In the genomic region with DNA sequence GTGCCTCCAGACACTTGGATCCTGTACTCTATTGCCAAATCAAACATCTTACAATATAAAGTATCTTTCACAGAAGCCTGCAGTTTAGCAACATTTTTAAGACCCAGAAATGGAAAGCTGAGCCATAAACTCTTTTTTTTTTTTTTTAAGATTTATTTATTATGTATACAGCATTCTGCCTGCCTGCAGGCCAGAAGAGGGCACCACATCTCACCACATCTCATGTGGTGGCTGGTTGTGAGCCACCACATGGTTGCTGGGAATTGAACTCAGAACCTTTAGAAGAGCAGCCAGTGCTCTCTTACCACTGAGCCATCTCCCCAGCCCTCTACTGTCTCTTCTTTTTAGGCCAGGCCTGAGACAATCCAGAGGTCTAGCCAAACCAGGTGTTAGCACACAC, we compare ENCODE assay signal across 14 mouse cellular contexts. TPM values are rescaled to one million over a fixed set of nuclear protein-coding genes. Genes with fewer than 3 reads are reported as not detected.
DNase-seq lines count a peak whose midpoint lies in the region; ATAC-seq and TF ChIP-seq lines count a peak whose summit lies in the region.
"Had no signal": no experiment of that assay in that cellular context is flagged by ENCODE, and none has a peak within 500 bp of the region (broad histone marks: within the 10 kb centered on the region; RNA-seq: fewer than 3 reads in every experiment).

No protein-coding gene starts in this region.

- no peak overlapping the region for H3K4me2 ChIP-seq in heart, postnatal 0 days (ENCODE audit: low read depth, low read length)
- no peak overlapping the region for H3K4me2 ChIP-seq in heart, embryonic 11.5 days
- no peak overlapping the region for H3K4me2 ChIP-seq in lung, postnatal 0 days (replicated peaks; ENCODE audit: low read depth, low read length)
- peak overlapping the region; percentile 15; the same call in 1 of the 2 replicates for H3K4me2 ChIP-seq in liver, embryonic 13.5 days

- H3K27ac ChIP-seq in heart, postnatal 0 days (ENCODE audit: low read depth) = no peak overlapping the region
- H3K27ac ChIP-seq in heart, embryonic 11.5 days (ENCODE audit: low read depth, low read length) = no peak overlapping the region
- H3K27ac ChIP-seq in lung, postnatal 0 days (ENCODE audit: low read length) = no peak overlapping the region
- 0 out of 2 replicates have a peak overlapping the region, but pooled peaks have one; percentile 31 for H3K27ac ChIP-seq in liver, embryonic 13.5 days
- H3K27ac ChIP-seq in embryonic facial prominence, embryonic 10.5 days (replicated peaks) = no peak overlapping the region
- H3K27ac ChIP-seq: hindbrain, embryonic 10.5 days; limb, embryonic 12.5 days had no signal

- DNase-seq in heart, postnatal 0 days (ENCODE audit: low spot score) = no peak
- DNase-seq in lung, postnatal 0 days (ENCODE audit: low spot score) = no peak
- DNase-seq in lung, postnatal 25 days (ENCODE audit: low spot score) = no peak
- peak; percentile 64 for DNase-seq in CD4-positive helper T cell, adult 2 months (ENCODE audit: low read depth, low spot score)
- DNase-seq in liver, embryonic 13.5 days = no peak
- no peak for DNase-seq in embryonic facial prominence, embryonic 10.5 days (ENCODE audit: low spot score)
- no peak for DNase-seq in adrenal gland, postnatal 10 days
- DNase-seq: cerebellum, postnatal 25 days; heart, adult 18-20 months; layer of hippocampus, adult 9-11 months had no signal

- H3K4me3 ChIP-seq in heart, postnatal 0 days (ENCODE audit: low read depth, low read length) = no peak overlapping the region
- no peak overlapping the region for H3K4me3 ChIP-seq in heart, embryonic 11.5 days (ENCODE audit: low read depth, low read length)
- H3K4me3 ChIP-seq in lung, postnatal 0 days (ENCODE audit: low read depth, low read length) = no peak overlapping the region
- no peak overlapping the region for H3K4me3 ChIP-seq in liver, embryonic 13.5 days (replicated peaks)
- H3K4me3 ChIP-seq in embryonic facial prominence, embryonic 10.5 days = no peak overlapping the region
- H3K4me3 ChIP-seq: hindbrain, embryonic 10.5 days; limb, embryonic 12.5 days; megakaryocyte, embryonic 14.5 days had no signal

- H3K27me3 ChIP-seq in heart, postnatal 0 days (ENCODE audit: control insufficient read depth, insufficient read depth, low read length) = no peaks in the 10 kb centered on the region
- no peaks in the 10 kb centered on the region for H3K27me3 ChIP-seq in heart, embryonic 11.5 days (ENCODE audit: control insufficient read depth, insufficient read depth, low read length)
- no peaks in the 10 kb centered on the region for H3K27me3 ChIP-seq in lung, postnatal 0 days (replicated peaks; ENCODE audit: insufficient read depth, low read length)
- H3K27me3 ChIP-seq in liver, embryonic 13.5 days = no peaks in the 10 kb centered on the region
- H3K27me3 ChIP-seq in embryonic facial prominence, embryonic 10.5 days (replicated peaks; ENCODE audit: low read depth, poor library complexity, severe bottlenecking) = no peaks in the 10 kb centered on the region
- H3K27me3 ChIP-seq: limb, embryonic 12.5 days; megakaryocyte, embryonic 14.5 days had no signal

- no peak for ATAC-seq in heart, postnatal 0 days (ENCODE audit: insufficient read depth, low read depth)
- no peak for ATAC-seq in heart, embryonic 11.5 days (replicated peaks; ENCODE audit: insufficient number of reproducible peaks, low FRiP score, low TSS enrichment)
- ATAC-seq in lung, postnatal 0 days = no peak
- no peak for ATAC-seq in liver, embryonic 13.5 days (ENCODE audit: low read depth)

- peaks cover 17% of the 10 kb centered on the region; the same call in 1 of the 2 replicates for H3K36me3 ChIP-seq in heart, postnatal 0 days (replicated peaks; ENCODE audit: control insufficient read depth, insufficient read depth, low read length)
- H3K36me3 ChIP-seq in heart, embryonic 11.5 days (ENCODE audit: control insufficient read depth, insufficient read depth, low read length) = no peaks in the 10 kb centered on the region
- H3K36me3 ChIP-seq in lung, postnatal 0 days (ENCODE audit: insufficient read depth, low read length) = no peaks in the 10 kb centered on the region
- peaks cover 39% of the 10 kb centered on the region for H3K36me3 ChIP-seq in liver, embryonic 13.5 days
- peaks cover 46% of the 10 kb centered on the region for H3K36me3 ChIP-seq in embryonic facial prominence, embryonic 10.5 days (replicated peaks)

- peaks cover 15% of the 10 kb centered on the region for H3K4me1 ChIP-seq in heart, postnatal 0 days (ENCODE audit: control insufficient read depth, insufficient read depth)
- peaks cover 11% of the 10 kb centered on the region for H3K4me1 ChIP-seq in heart, embryonic 11.5 days (ENCODE audit: control insufficient read depth, insufficient read depth, low read length)
- H3K4me1 ChIP-seq in lung, postnatal 0 days (ENCODE audit: insufficient read depth, low read depth, low read length) = no peaks in the 10 kb centered on the region; the same call in 1 of the 2 replicates
- H3K4me1 ChIP-seq in liver, embryonic 13.5 days (replicated peaks) = peaks cover 71% of the 10 kb centered on the region
- H3K4me1 ChIP-seq in embryonic facial prominence, embryonic 10.5 days = peaks cover 33% of the 10 kb centered on the region

- no peak overlapping the region for H3K9ac ChIP-seq in heart, postnatal 0 days (replicated peaks; ENCODE audit: low read depth, low read length)
- no peak overlapping the region for H3K9ac ChIP-seq in heart, embryonic 11.5 days (ENCODE audit: low read depth, low read length)
- no peak overlapping the region for H3K9ac ChIP-seq in lung, postnatal 0 days (replicated peaks; ENCODE audit: low read depth)
- no peak overlapping the region for H3K9ac ChIP-seq in liver, embryonic 13.5 days
- H3K9ac ChIP-seq: limb, embryonic 12.5 days had no signal

- no peaks in the 10 kb centered on the region for H3K9me3 ChIP-seq in heart, postnatal 0 days (replicated peaks; ENCODE audit: control insufficient read depth, low read length)
- no peaks in the 10 kb centered on the region for H3K9me3 ChIP-seq in heart, embryonic 11.5 days (replicated peaks; ENCODE audit: control insufficient read depth, low read length)
- H3K9me3 ChIP-seq in lung, postnatal 0 days (ENCODE audit: low read length) = no peaks in the 10 kb centered on the region
- no peaks in the 10 kb centered on the region for H3K9me3 ChIP-seq in liver, embryonic 13.5 days (replicated peaks)
- no peaks in the 10 kb centered on the region for H3K9me3 ChIP-seq in embryonic facial prominence, embryonic 10.5 days
- H3K9me3 ChIP-seq: hindbrain, embryonic 10.5 days; limb, embryonic 12.5 days; megakaryocyte, embryonic 14.5 days had no signal

- no peak for TF ChIP-seq EP300 in heart, postnatal 0 days (IDR thresholded peaks at IDR 0.05; ENCODE audit: low read depth)
- no peak for TF ChIP-seq EP300 in lung, postnatal 0 days (IDR thresholded peaks at IDR 0.05)

- TF ChIP-seq CTCF in heart, postnatal 0 days (IDR thresholded peaks at IDR 0.05; ENCODE audit: low read depth) = peak; percentile 17; the same call in 1 of the 2 replicates
- peak; percentile 40 for TF ChIP-seq CTCF in lung, postnatal 0 days (IDR thresholded peaks at IDR 0.05)

RNA-seq across cellular contexts. Expression of gene Sidt2, which starts 26.3 kb away (rescaled TPM):
- 78.4 and 80.3 TPM in 2 replicates for total RNA-seq in heart, postnatal 0 days (2014; rRNA removed; ENCODE audit: low replicate concordance)
- polyA plus RNA-seq in heart, postnatal 0 days (2015; fragmentation: Nextera tagmentation; extraction: Ambion mirVana) = 29.9 and 31.4 TPM in 2 replicates
- polyA plus RNA-seq in heart, embryonic 11.5 days (2014; fragmentation: Nextera tagmentation; extraction: Ambion mirVana) = 34.7 and 36.0 TPM in 2 replicates
- 55.4 and 58.7 TPM in 2 replicates for polyA plus RNA-seq in lung, postnatal 0 days (2015; fragmentation: Nextera tagmentation; extraction: Ambion mirVana)
- polyA plus RNA-seq in liver, embryonic 13.5 days (2015; fragmentation: Nextera tagmentation; extraction: Ambion mirVana) = 17.7 and 19.6 TPM in 2 replicates
- polyA plus RNA-seq in embryonic facial prominence, embryonic 10.5 days (2016; fragmentation: Nextera tagmentation; extraction: Ambion mirVana) = 24.7 and 27.4 TPM in 2 replicates
- total RNA-seq in adrenal gland, postnatal 10 days (2021) = 100 to 1,000 TPM; 160 to 179 TPM

RNA-seq across cellular contexts. Expression of gene Pafah1b2, which starts 31.2 kb away (rescaled TPM):
- total RNA-seq in heart, postnatal 0 days (2014; rRNA removed; ENCODE audit: low replicate concordance) = 41.0 and 50.3 TPM in 2 replicates
- 83.6 and 92.8 TPM in 2 replicates for polyA plus RNA-seq in heart, postnatal 0 days (2015; fragmentation: Nextera tagmentation; extraction: Ambion mirVana)
- polyA plus RNA-seq in heart, embryonic 11.5 days (2014; fragmentation: Nextera tagmentation; extraction: Ambion mirVana) = 155 and 163 TPM in 2 replicates
- polyA plus RNA-seq in lung, postnatal 0 days (2015; fragmentation: Nextera tagmentation; extraction: Ambion mirVana) = 82.8 and 84.6 TPM in 2 replicates
- polyA plus RNA-seq in liver, embryonic 13.5 days (2015; fragmentation: Nextera tagmentation; extraction: Ambion mirVana) = 80.3 and 92.8 TPM in 2 replicates
- polyA plus RNA-seq in embryonic facial prominence, embryonic 10.5 days (2016; fragmentation: Nextera tagmentation; extraction: Ambion mirVana) = 261 and 262 TPM in 2 replicates
- total RNA-seq in adrenal gland, postnatal 10 days (2021) = 100 to 1,000 TPM; 118 to 119 TPM

RNA-seq across cellular contexts. Expression of gene Sik3, which starts 31.3 kb away (rescaled TPM):
- 35.3 and 49.3 TPM in 2 replicates for total RNA-seq in heart, postnatal 0 days (2014; rRNA removed; ENCODE audit: low replicate concordance)
- 12.2 and 13.1 TPM in 2 replicates for polyA plus RNA-seq in heart, postnatal 0 days (2015; fragmentation: Nextera tagmentation; extraction: Ambion mirVana)
- 10.0 and 10.1 TPM in 2 replicates for polyA plus RNA-seq in heart, embryonic 11.5 days (2014; fragmentation: Nextera tagmentation; extraction: Ambion mirVana)
- polyA plus RNA-seq in lung, postnatal 0 days (2015; fragmentation: Nextera tagmentation; extraction: Ambion mirVana) = 8.9 and 9.3 TPM in 2 replicates
- polyA plus RNA-seq in liver, embryonic 13.5 days (2015; fragmentation: Nextera tagmentation; extraction: Ambion mirVana) = 2.4 and 2.8 TPM in 2 replicates
- 8.4 and 9.9 TPM in 2 replicates for polyA plus RNA-seq in embryonic facial prominence, embryonic 10.5 days (2016; fragmentation: Nextera tagmentation; extraction: Ambion mirVana)
- total RNA-seq in adrenal gland, postnatal 10 days (2021) = 10 to 100 TPM; 50.2 to 55.1 TPM

RNA-seq across cellular contexts. Expression of gene Tagln, which starts 45.5 kb away (rescaled TPM):
- 65.0 and 610 TPM in 2 replicates for total RNA-seq in heart, postnatal 0 days (2014; rRNA removed; ENCODE audit: low replicate concordance)
- polyA plus RNA-seq in heart, postnatal 0 days (2015; fragmentation: Nextera tagmentation; extraction: Ambion mirVana) = 54.5 and 65.2 TPM in 2 replicates
- polyA plus RNA-seq in heart, embryonic 11.5 days (2014; fragmentation: Nextera tagmentation; extraction: Ambion mirVana) = 365 and 386 TPM in 2 replicates
- polyA plus RNA-seq in lung, postnatal 0 days (2015; fragmentation: Nextera tagmentation; extraction: Ambion mirVana) = 153 and 184 TPM in 2 replicates
- polyA plus RNA-seq in liver, embryonic 13.5 days (2015; fragmentation: Nextera tagmentation; extraction: Ambion mirVana) = 7.5 and 8.0 TPM in 2 replicates
- 12.4 and 15.1 TPM in 2 replicates for polyA plus RNA-seq in embryonic facial prominence, embryonic 10.5 days (2016; fragmentation: Nextera tagmentation; extraction: Ambion mirVana)
- 10 to 100 TPM; 53.1 to 84.6 TPM for total RNA-seq in adrenal gland, postnatal 10 days (2021)
